Mouse (Mus musculus) kidney, embryonic 14.5 days (tissue): ENCODE measurements around the gene Usp28. TPM values are rescaled to one million over a fixed set of nuclear protein-coding genes. Genes with fewer than 3 reads are reported as not detected.

Experiments used
- ATAC-seq: fragments of 200-750 bp; cut with Nextera tagmentation; 2 replicates; pipeline ENCODE4 v1.8.0; 2017; ENCODE audit warnings: moderate number of reproducible peaks, mild to moderate bottlenecking, moderate TSS enrichment, moderate library complexity; ENCODE audit not compliant: low FRiP score, low TSS enrichment
- H3K27ac ChIP-seq: fragments of 300-500 bp; sonication (generic); 2 replicates; pipeline ENCODE4 v1.5.1; 2014; ENCODE audit warnings: low read depth, mild to moderate bottlenecking, low read length, moderate library complexity, mixed read lengths
- H3K27me3 ChIP-seq: fragments of 300-500 bp; sonication (generic); 2 replicates; pipeline ENCODE4 v1.6.1; 2014; ENCODE audit warnings: mild to moderate bottlenecking, low read length; ENCODE audit not compliant: control insufficient read depth, insufficient read depth
- H3K36me3 ChIP-seq: fragments of 300-500 bp; sonication (generic); 2 replicates; pipeline ENCODE4 v1.6.1; 2014; ENCODE audit warnings: low read length, mixed read lengths; ENCODE audit not compliant: control insufficient read depth, insufficient read depth
- H3K4me1 ChIP-seq: fragments of 300-500 bp; sonication (generic); 2 replicates; pipeline ENCODE4 v1.6.1; 2014; ENCODE audit warnings: low read length, mixed read lengths; ENCODE audit not compliant: control insufficient read depth, insufficient read depth
- H3K4me2 ChIP-seq: fragments of 300-500 bp; sonication (generic); replicated peaks from 2 replicates; pipeline ENCODE4 v1.6.1; 2014; ENCODE audit warnings: low read depth, mild to moderate bottlenecking, low read length
- H3K4me3 ChIP-seq: fragments of 300-500 bp; sonication (generic); 2 replicates; pipeline ENCODE4 v1.5.1; 2014; ENCODE audit warnings: mild to moderate bottlenecking, low read length
- H3K9ac ChIP-seq: fragments of 300-500 bp; sonication (generic); 2 replicates; pipeline ENCODE4 v1.6.1; 2014; ENCODE audit warnings: low read depth, mild to moderate bottlenecking, low read length, moderate library complexity
- H3K9me3 ChIP-seq: fragments of 300-500 bp; sonication (generic); 2 replicates; pipeline ENCODE4 v1.6.1; 2016; ENCODE audit warnings: low read length; ENCODE audit not compliant: control insufficient read depth
- WGBS: fragments of 180-500 bp; shearing (Covaris S2); extraction: QIAGEN DNeasy Blood & Tissue Kit; methylation state at CpG from one replicate; pipeline ENCODE4 v1.1.7; 2014; 5-methylcytosine and 5-hydroxymethylcytosine counted together
- polyA plus RNA-seq: library from polyadenylated mRNA; unstranded; fragments of >200 nt; fragmentation: Nextera tagmentation; extraction: Ambion mirVana; gene quantifications from 2 replicates; pipeline ENCODE4 v1.2.1, GENCODE M21; 2014

Gene Usp28
- polyA plus RNA-seq, 1 experiment from 2014 or later, result 32.4 TPM

DNA sequence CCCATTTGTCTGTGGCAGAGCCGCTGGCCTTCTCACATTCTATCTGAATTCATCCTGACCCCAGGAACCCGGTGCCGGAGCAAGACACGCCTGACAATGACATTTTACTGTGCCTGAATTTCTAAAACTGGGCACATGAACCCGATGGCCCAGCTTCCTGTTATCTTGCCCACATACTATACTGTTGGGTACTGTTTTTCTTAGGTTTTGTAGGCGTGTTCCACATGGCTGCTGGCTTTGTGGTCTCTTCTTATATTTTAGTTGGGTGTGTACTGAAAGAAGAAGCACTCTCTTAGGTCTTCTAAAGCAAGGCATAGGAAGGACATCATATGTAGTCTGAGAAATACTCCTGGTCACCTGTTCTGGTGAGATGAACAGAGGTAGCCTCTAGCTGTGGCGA is 9.6 kb downstream of the Usp28 start:
- H3K4me1 ChIP-seq, result no peaks in the 10 kb centered on the region
- H3K27me3 ChIP-seq, result no peaks in the 10 kb centered on the region
- no peaks in the 10 kb centered on the region; the same call in 1 of the 2 replicates for H3K36me3 ChIP-seq
- H3K9ac ChIP-seq, result no peak overlapping the region
- no peak for ATAC-seq
- H3K4me3 ChIP-seq, result no peak overlapping the region
- 93% methylated on average over 7 of the region's 7 CpGs for WGBS
- H3K9me3 ChIP-seq, result no peaks in the 10 kb centered on the region
- H3K27ac ChIP-seq, result no peak overlapping the region
- H3K4me2 ChIP-seq, result no peak overlapping the region

DNA sequence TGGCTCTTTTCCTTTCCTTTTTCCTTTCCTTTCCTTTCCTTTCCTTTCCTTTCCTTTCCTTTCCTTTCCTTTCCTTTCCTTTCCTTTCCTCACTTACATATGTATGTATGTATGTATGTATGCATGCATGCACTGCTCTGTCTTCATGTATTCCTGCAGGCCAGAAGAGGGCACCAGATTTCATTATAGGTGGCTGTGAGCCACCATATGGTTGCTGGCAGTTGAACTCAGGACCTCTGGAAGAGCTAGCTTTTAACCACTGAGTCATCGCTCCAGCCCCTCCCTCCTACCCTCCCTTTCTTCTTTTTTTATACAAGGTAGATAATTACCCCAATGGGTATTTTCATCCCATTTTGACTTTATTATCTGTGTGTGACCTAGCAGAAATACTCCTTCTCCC is 10.6 kb downstream of the Usp28 start:
- H3K9me3 ChIP-seq, result no peaks in the 10 kb centered on the region
- H3K4me3 ChIP-seq, result no peak overlapping the region
- WGBS, result 100% methylated on average over 1 of the region's 1 CpGs
- H3K36me3 ChIP-seq, result peaks cover 5% of the 10 kb centered on the region; the same call in 1 of the 2 replicates
- no peak overlapping the region for H3K27ac ChIP-seq
- H3K27me3 ChIP-seq, result no peaks in the 10 kb centered on the region
- H3K9ac ChIP-seq, result no peak overlapping the region
- no peaks in the 10 kb centered on the region for H3K4me1 ChIP-seq
- ATAC-seq, result no peak
- no peak overlapping the region for H3K4me2 ChIP-seq

GRCm38 (mm10) chr9:48999256-48999655 is 14.1 kb downstream of the Usp28 start:
- Histone ChIP-seq H3K4me1 (no peaks in the 10 kb centered on the region), H3K27ac (no peak overlapping the region), H3K9ac (no peak overlapping the region), H3K9me3 (no peaks in the 10 kb centered on the region), H3K4me3 (no peak overlapping the region), H3K27me3 (no peaks in the 10 kb centered on the region), H3K36me3 (peaks cover 26% of the 10 kb centered on the region; the same call in 1 of the 2 replicates), H3K4me2 (no peak overlapping the region)
- ATAC-seq, result no peak
- 76% methylated on average over 6 of the region's 6 CpGs for WGBS

- H3K4me2 ChIP-seq, result no peak overlapping the region
- no peaks in the 10 kb centered on the region for H3K4me1 ChIP-seq
- no peak overlapping the region for H3K27ac ChIP-seq
- WGBS, result 58% methylated on average over 7 of the region's 7 CpGs
- peaks cover 52% of the 10 kb centered on the region for H3K36me3 ChIP-seq
- no peak overlapping the region for H3K9ac ChIP-seq
- no peak overlapping the region for H3K4me3 ChIP-seq
- no peaks in the 10 kb centered on the region for H3K9me3 ChIP-seq
- H3K27me3 ChIP-seq, result no peaks in the 10 kb centered on the region
- no peak for ATAC-seq
Observed at GRCm38 (mm10) chr9:49015824-49016223, 30.6 kb downstream of the Usp28 start.

DNA sequence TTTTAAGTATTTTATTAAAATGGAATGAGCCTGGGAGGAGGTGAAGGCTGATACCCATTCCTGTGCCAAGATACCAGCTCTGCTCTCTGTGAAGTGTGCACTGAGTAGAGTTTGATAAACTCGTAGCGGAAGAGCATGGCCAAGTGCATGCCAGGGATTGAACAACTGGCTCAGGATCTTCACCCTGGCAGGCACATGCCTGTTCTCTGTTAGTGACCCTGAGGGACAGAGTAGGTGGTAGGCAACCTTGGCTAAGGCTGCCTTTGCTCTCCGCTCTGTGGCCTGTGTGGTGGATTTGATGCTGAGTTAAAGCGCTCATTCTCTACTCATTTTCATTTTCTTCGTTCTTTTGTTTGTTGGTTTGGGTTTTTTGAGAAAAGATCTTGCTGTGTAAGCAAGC is 36.1 kb downstream of the Usp28 start:
- WGBS, result 94% methylated on average over 5 of the region's 5 CpGs
- H3K4me1 ChIP-seq, result no peaks in the 10 kb centered on the region
- H3K9me3 ChIP-seq, result no peaks in the 10 kb centered on the region
- H3K36me3 ChIP-seq, result peaks cover 31% of the 10 kb centered on the region; the same call in 1 of the 2 replicates
- no peak overlapping the region for H3K27ac ChIP-seq
- no peak overlapping the region for H3K4me3 ChIP-seq
- no peaks in the 10 kb centered on the region for H3K27me3 ChIP-seq
- H3K4me2 ChIP-seq, result no peak overlapping the region
- H3K9ac ChIP-seq, result no peak overlapping the region
- no peak for ATAC-seq

DNA sequence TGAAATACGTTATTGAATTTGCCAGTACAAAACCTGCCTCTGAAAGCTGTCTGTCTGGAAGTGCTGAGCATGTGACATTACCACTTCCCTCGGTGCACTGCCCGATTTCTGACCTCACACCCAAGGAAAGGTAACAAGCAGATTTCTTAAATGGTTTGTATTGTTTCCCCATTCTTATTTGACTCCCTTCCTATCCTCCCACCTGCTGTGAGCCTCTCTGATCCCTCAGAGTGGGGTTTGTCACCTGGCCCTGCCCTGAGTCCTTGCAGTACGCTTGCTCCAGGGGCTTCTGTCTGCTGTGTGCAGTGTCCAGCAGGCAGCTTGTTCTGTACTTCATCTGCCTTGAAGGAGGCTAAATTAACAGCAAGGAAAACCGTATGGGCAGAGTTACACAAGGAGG is 38.8 kb downstream of the Usp28 start:
- 90% methylated on average over 5 of the region's 5 CpGs for WGBS
- no peak overlapping the region for H3K27ac ChIP-seq
- peaks cover 40% of the 10 kb centered on the region for H3K36me3 ChIP-seq

GRCm38 (mm10) chr9:49024529-49024928 is 39.4 kb downstream of the Usp28 start:
- H3K36me3 ChIP-seq, result peaks cover 45% of the 10 kb centered on the region
- WGBS, result 78% methylated on average over 2 of the region's 2 CpGs
- H3K27ac ChIP-seq, result no peak overlapping the region
- no peaks in the 10 kb centered on the region for H3K4me1 ChIP-seq
- no peaks in the 10 kb centered on the region for H3K27me3 ChIP-seq
- no peak overlapping the region for H3K4me2 ChIP-seq
- H3K4me3 ChIP-seq, result no peak overlapping the region
- no peaks in the 10 kb centered on the region for H3K9me3 ChIP-seq
- no peak overlapping the region for H3K9ac ChIP-seq
- ATAC-seq, result no peak

More for the DNA sequence above, 38.8 kb downstream of the Usp28 start:
- H3K9me3 ChIP-seq, result no peaks in the 10 kb centered on the region
- H3K4me2 ChIP-seq, result no peak overlapping the region
- no peaks in the 10 kb centered on the region for H3K4me1 ChIP-seq
- no peak overlapping the region for H3K4me3 ChIP-seq
- no peak overlapping the region for H3K9ac ChIP-seq
- H3K27me3 ChIP-seq, result no peaks in the 10 kb centered on the region
- no peak for ATAC-seq

DNA sequence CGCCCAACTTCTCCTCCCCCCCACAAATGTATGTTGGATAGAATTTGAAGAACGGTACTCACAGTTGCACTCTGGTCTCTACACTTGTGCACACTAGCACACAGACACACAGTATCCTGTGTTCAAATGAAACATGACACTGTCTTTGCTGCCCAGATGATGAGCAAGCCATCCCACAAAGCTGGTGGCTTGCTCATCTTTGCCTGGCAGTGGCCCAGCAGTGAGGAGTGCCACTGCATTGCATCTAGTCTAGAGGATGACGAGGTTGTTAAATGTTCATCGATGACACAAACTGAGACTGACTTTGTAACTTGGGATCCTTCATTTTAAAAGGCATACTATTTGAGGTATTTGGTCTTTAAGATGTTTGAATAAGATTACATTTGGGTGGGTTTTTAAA is 49.6 kb downstream of the Usp28 start:
- no peak for ATAC-seq
- Histone ChIP-seq H3K4me1 (no peaks in the 10 kb centered on the region), H3K9ac (no peak overlapping the region), H3K36me3 (peaks cover 72% of the 10 kb centered on the region), H3K27ac (no peak overlapping the region), H3K27me3 (no peaks in the 10 kb centered on the region), H3K4me2 (no peak overlapping the region), H3K9me3 (no peaks in the 10 kb centered on the region), H3K4me3 (no peak overlapping the region)
- 93% methylated on average over 4 of the region's 4 CpGs for WGBS

- H3K9ac ChIP-seq, result no peak overlapping the region
- WGBS, result 70% methylated on average over 5 of the region's 5 CpGs
- no peaks in the 10 kb centered on the region for H3K27me3 ChIP-seq
- no peak overlapping the region for H3K4me3 ChIP-seq
- no peaks in the 10 kb centered on the region for H3K9me3 ChIP-seq
- ATAC-seq, result no peak
- no peaks in the 10 kb centered on the region for H3K36me3 ChIP-seq
- no peak overlapping the region for H3K27ac ChIP-seq
- no peak overlapping the region for H3K4me2 ChIP-seq
- no peaks in the 10 kb centered on the region for H3K4me1 ChIP-seq
Observed at GRCm38 (mm10) chr9:49050901-49051300, 65.7 kb downstream of the Usp28 start.
